Mouse (Mus musculus): ENCODE results near the gene Kmt2d.
"Not testable (repeated sequence)": the region's sequence is repeated elsewhere in the genome, so short reads cannot be mapped to it uniquely, and the experiment has no call there.

Kmt2d gene

GRCm38 (mm10) chr15:98830736-98831683, 40.0 kb downstream of the Kmt2d start, which contains the start of gene Prkag1:
TSS of gene Prkag1 (minus strand) at chr15:98831521.
- peak; percentile 94 for DNase-seq (ENCODE audit: low spot score)

GRCm38 (mm10) chr15:98827611-98828011, 43.4 kb downstream of the Kmt2d start:
- no peak for DNase-seq (ENCODE audit: low spot score)

- no peak for DNase-seq (ENCODE audit: low spot score)
Measured at GRCm38 (mm10) chr15:98823434-98823833, 47.6 kb downstream of the Kmt2d start.

GRCm38 (mm10) chr15:98822147-98822546, 48.9 kb downstream of the Kmt2d start:
- DNase-seq (ENCODE audit: low spot score), result no peak

- DNase-seq (ENCODE audit: low spot score), result no peak
Measured at GRCm38 (mm10) chr15:98821403-98821802, 49.6 kb downstream of the Kmt2d start.

GRCm38 (mm10) chr15:98820937-98821336, 50.1 kb downstream of the Kmt2d start:
- no peak for DNase-seq (ENCODE audit: low spot score)

GRCm38 (mm10) chr15:98818171-98818570, 52.8 kb downstream of the Kmt2d start:
- DNase-seq (ENCODE audit: low spot score), result no peak

GRCm38 (mm10) chr15:98812741-98813424, 58.1 kb downstream of the Kmt2d start:
- DNase-seq (ENCODE audit: low spot score), result no peak

GRCm38 (mm10) chr15:98810212-98810611, 60.8 kb downstream of the Kmt2d start:
- DNase-seq (ENCODE audit: low spot score), result not testable (repeated sequence)

- DNase-seq (ENCODE audit: low spot score), result no peak
Measured at GRCm38 (mm10) chr15:98809390-98809789, 61.6 kb downstream of the Kmt2d start, which contains the start of gene Ddn. TSS of gene Ddn (minus strand) at chr15:98809490.

- no peak for DNase-seq (ENCODE audit: low spot score)
Measured at GRCm38 (mm10) chr15:98808651-98809134, 62.3 kb downstream of the Kmt2d start.

- DNase-seq (ENCODE audit: low spot score), result no peak
Measured at GRCm38 (mm10) chr15:98807895-98808650, 62.9 kb downstream of the Kmt2d start.

- DNase-seq (ENCODE audit: low spot score), result no peak
Measured at GRCm38 (mm10) chr15:98806809-98807770, 63.9 kb downstream of the Kmt2d start.

- no peak for DNase-seq (ENCODE audit: low spot score)
Measured at GRCm38 (mm10) chr15:98806071-98806808, 64.8 kb downstream of the Kmt2d start.

GRCm38 (mm10) chr15:98805324-98806040, 65.5 kb downstream of the Kmt2d start:
- DNase-seq (ENCODE audit: low spot score), result peak; percentile 29

GRCm38 (mm10) chr15:98804054-98804453, 67.0 kb downstream of the Kmt2d start:
- peak; percentile 52 for DNase-seq (ENCODE audit: low spot score)

- DNase-seq (ENCODE audit: low spot score), result no peak
Measured at GRCm38 (mm10) chr15:98802926-98803325, 68.1 kb downstream of the Kmt2d start.

GRCm38 (mm10) chr15:98799396-98799795, 71.6 kb downstream of the Kmt2d start:
- DNase-seq (ENCODE audit: low spot score), result peak; percentile 33

- no peak for DNase-seq (ENCODE audit: low spot score)
Measured at GRCm38 (mm10) chr15:98798903-98799302, 72.1 kb downstream of the Kmt2d start.

Measured in ovary, adult 18-20 months (tissue).